Mouse (Mus musculus) embryo, embryonic 9.5 days (tissue): ENCODE measurements around the gene Rad51b.

Experiments
- DNase-seq: peaks from one replicate; pipeline ENCODE4 v3.0.0-alpha.2; 2017; ENCODE audit errors: extremely low spot score

The Rad51b gene

GRCm38 (mm10) chr12:79732355-79733115 lies 435.5 kb downstream of the Rad51b start:
- DNase-seq: no peak

- no peak for DNase-seq
Measured at GRCm38 (mm10) chr12:79735341-79735785, 438.3 kb downstream of the Rad51b start.

- no peak for DNase-seq
Measured at GRCm38 (mm10) chr12:79735882-79736281, 438.8 kb downstream of the Rad51b start.

GRCm38 (mm10) chr12:79738700-79739099 lies 441.6 kb downstream of the Rad51b start:
- no peak for DNase-seq

- DNase-seq: no peak
Measured at GRCm38 (mm10) chr12:79739918-79740639, 443.0 kb downstream of the Rad51b start.

- no peak for DNase-seq
Measured at GRCm38 (mm10) chr12:79742211-79742610, 445.1 kb downstream of the Rad51b start.

DNA sequence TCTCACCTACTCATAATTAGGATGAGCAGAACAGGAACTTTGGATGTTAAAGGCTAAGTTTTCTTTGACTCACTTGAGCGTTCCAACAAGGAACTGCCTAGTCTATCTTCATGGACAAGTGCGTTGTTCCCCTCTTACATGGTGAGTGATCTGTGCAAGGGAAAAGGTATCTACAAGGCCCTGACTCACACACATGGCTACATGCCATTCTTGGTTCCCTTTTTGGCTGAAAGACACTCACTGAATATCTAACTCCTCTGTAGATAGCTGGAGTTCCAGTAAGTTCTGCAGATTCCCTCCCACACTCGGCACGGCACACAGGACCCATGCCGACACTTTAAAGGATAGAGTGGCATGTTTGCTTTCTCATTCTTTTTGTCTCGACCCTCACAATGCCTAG lies 447.0 kb downstream of the Rad51b start:
- DNase-seq: no peak

DNA sequence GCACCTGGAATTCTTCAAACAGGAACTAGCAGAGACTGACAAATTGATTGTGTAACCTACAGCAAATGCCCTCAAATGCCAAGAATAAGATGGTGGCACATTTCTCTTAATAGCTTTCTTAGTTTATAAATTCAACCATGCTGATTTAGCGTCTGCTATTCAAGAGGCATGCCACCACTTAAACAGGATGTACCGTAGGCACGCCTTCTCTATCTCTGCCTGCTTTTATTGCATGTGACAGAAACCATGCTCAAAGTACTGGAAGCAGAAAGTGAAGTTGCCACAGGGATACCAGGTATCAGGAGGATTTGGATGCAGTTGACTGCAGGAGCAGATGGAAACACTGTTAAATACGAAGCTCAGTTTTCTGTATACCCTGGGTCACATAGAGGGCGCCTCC lies 448.1 kb downstream of the Rad51b start:
- DNase-seq: no peak

DNA sequence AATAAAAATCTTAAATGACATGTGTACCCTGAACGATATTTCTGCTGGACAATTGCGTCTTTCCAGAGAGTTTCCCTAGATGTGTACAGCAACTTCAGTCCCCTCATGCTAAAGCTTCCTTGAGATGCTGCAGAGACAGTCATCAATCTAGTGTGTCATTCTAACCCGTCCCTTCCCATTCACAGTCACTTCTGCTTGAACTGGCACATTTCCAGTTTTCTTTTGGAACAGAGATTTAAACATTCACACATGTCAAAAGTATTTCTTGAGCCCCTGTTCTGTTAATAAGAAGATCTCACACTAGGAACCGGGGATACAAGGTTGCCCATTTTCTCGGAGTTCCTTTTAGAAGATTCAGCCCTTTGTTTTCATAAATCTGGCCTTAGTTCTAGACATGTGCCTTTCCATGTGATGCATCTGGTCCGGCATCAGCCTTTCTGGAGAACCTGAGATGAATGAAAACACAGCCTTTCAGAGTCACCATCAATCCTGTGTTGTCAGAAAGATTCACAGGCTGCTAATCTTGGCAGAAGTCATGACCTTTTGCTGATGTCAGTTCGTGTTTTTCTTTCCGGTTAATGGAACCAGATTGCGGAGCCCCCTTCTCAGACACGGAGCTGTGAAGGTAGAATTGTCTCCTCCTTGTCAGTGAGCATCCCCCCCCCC lies 448.9 kb downstream of the Rad51b start:
- DNase-seq: peak; percentile 74

GRCm38 (mm10) chr12:79747541-79747940 lies 450.5 kb downstream of the Rad51b start:
- DNase-seq: no peak

- no peak for DNase-seq
Measured at GRCm38 (mm10) chr12:79748862-79749261, 451.8 kb downstream of the Rad51b start.

- DNase-seq: peak; percentile 53
Measured at GRCm38 (mm10) chr12:79750253-79751125, 453.4 kb downstream of the Rad51b start.

DNA sequence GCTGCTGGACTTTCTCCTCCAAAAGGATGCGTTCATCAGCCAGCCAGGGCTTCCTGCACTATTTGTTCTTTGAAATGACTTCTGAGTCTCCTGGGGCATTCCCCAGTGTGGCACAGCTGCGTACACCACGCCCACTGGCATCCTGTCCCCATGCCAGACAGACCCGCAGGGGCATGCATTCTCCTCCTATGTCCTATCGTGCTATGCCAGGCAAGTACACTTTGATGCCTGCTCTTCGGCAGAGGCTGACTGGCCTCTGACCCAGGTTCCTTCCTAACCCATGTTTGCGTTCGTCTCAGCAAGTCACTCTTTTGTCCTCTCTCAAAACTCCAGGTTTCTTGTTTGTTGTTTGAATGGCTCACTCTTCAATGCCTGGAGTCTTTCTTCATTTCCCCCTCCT lies 454.7 kb downstream of the Rad51b start:
- no peak for DNase-seq

DNA sequence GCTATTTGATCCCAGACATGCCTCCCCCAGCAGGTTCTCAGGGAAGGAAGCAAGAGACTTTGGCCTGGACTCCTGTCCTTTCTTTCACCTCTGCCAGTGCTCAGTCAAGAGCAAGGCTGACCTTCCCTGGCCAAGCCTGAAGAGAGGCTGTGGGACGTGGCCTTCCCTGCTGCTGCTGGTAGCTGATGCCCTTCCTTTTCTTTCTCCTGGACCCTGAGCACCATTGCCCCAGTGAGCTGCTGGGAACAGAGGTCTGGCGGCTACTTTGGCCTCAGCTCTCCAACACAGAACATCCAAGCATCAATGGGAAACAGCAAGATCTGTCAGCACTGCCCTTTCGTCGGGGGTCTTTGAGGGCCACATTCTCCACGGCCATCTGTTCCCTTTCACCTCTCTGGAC lies 455.1 kb downstream of the Rad51b start:
- DNase-seq: peak; percentile 72

DNA sequence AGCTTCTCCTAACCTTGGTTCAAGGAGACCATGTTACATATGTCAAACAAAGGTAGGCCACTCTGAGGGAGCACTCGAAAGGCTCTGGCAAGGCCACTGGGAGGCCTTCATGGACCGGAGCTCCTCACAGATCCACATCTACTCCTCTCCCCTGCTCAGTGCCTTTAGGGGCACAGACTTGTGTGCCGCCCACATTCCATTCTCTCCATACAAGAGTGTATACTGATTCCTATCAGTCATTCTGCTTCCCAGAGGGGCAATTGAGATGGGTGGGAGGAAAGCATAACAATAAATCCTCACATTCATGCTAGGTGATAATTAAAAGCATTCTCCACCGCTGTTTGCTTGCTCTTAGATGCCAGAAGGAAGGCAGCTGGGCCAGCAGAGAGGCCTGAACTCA lies 458.5 kb downstream of the Rad51b start:
- DNase-seq: no peak

DNA sequence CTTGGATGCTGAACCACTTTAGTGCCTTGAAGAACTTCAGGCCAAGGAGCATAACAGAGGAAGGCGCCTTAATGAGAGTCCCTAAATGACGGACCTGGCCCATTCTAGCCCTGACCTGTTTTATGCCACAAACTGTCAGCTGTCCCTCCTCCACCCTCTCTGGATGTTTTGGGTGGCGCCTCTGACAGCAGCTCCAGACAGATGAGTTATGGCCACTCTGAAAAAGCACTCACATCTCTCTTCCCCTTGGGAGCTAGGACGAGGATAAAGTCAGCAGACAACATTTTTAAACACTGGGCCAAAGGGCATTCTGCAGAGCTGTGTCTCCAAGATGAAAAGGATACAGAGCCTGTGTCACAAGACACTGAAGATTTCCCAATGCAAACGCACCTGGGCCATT lies 459.3 kb downstream of the Rad51b start:
- DNase-seq: no peak

DNA sequence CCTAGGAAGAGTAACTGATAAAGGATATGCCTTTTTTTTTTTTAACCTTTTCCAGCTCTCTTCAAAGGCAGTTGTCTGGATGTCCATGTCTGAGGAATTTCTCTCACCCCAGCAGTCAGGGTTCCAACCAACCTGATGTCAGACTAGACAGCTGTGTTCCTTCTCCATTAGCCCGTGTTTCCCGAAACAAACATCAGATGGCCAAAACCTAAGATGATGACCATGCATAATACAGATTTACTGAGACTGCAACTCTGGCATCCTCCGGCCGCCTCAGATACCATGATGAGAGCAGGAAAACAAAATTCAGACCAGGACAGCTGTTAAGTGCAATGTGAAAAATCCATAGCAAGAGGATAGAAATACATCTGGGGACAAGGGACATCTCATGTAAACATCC lies 460.7 kb downstream of the Rad51b start:
- no peak for DNase-seq

DNA sequence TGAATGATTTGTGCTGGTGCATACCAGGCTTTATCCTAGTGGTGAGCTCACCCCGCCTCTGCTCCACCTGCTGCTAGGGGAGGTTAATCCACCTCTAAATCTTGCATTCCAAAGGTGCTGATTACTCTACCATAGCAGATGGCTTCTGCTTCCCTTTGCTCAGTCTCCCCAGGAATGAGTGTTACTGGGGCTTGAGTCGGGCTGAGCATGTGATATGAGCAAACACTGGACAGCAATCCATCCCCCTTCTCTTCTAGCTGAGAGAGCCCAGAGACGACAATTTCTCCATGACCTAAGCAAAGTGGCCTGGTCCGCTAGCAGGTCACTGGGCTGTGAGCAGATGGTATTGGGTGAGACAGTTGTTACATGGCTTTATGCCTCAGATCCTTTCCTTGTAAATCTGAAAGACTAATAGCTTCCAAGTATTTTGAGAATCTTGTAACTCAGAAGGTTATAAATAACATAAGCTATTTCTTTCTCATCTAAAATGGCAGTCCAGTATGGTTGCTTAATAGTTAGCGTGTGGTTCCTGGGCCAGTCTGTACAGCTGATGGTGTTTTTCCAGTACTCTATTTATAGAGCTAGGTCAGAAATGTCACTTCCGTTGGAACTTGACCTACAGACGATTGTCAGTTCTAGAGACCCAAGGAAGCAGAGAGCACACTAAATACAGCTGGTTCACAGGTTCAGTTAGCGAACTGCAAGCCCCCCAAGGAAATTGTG lies 462.3 kb downstream of the Rad51b start:
- DNase-seq: no peak

- DNase-seq: no peak
Measured at GRCm38 (mm10) chr12:79761217-79761616, 464.1 kb downstream of the Rad51b start.

GRCm38 (mm10) chr12:79762087-79762486 lies 465.0 kb downstream of the Rad51b start:
- DNase-seq: no peak
